Mouse (Mus musculus): ENCODE data around the gene Sac3d1. TPM values are rescaled to one million over a fixed set of nuclear protein-coding genes. Genes with fewer than 3 reads are reported as not detected.
"Not testable (repeated sequence)": the region's sequence is repeated elsewhere in the genome, so short reads cannot be mapped to it uniquely, and the experiment has no call there.

The Sac3d1 gene
- polyA plus RNA-seq, 1 experiment from 2014 or later: 62.6 TPM

DNA sequence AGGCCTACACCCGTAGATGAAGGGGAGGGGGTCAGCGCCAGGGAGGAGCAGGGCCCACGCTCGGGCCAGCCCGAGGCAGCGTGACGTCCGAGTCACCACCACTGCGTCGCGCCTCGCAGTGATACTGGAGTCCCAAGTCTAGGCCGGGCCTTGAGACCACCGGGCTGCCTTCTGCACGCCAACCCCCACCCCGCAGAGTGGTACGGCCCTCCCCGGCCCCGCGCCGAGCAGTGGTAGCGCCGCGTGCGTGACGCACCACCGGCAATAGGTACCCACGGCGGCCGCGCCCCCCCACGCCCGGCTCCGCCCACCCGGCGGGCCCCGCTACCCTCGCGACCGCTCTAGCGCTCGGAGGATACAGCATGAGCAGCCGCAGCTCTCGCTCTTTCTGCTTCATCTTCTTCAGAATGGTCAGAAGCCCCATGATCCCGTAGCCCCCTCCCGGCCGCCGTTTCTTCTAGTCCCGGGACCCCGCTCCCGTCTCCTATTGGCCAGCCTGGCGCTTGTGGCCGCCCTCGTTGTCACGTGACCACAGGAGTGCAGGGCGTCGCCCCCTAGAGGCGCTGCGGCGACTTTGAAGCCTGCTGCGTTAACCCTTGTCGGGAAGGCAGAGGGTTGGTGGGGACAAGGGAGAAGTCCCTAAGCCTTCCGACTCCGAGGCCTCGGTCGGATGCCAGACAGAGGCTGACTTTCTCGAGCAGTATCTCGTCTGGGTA, 22.4 kb upstream of the Sac3d1 start, which contains the start of gene Batf2:
Batf2 (plus strand) TSS at position 306 of the 716 bp plus-strand sequence.
- under 1% methylated on average over 56 of the region's 68 CpGs for WGBS
- Histone ChIP-seq H3K9ac (ENCODE audit: low read depth, low read length) (peak within 1 kb of the TSS; percentile 76), H3K9me3 (ENCODE audit: control insufficient read depth, low read length) (no peaks in the 10 kb centered on the region), H3K4me2 (replicated peaks; ENCODE audit: low read depth, low read length) (peak within 1 kb of the TSS; percentile 82), H3K27ac (ENCODE audit: low read depth, low read length) (peak within 1 kb of the TSS; percentile 96), H3K4me3 (ENCODE audit: low read depth, low read length) (peak within 1 kb of the TSS; percentile 56), H3K36me3 (ENCODE audit: control insufficient read depth, insufficient read depth, low read length) (no peaks in the 10 kb centered on the region), H3K4me1 (replicated peaks; ENCODE audit: control insufficient read depth, insufficient read depth, low read length) (no peaks in the 10 kb centered on the region; the same call in 1 of the 2 replicates), H3K27me3 (ENCODE audit: control insufficient read depth, insufficient read depth, low read length) (no peaks in the 10 kb centered on the region)
- peak; percentile 97 for DNase-seq (ENCODE audit: low spot score)
- ATAC-seq (ENCODE audit: low FRiP score): peak; percentile 95

DNA sequence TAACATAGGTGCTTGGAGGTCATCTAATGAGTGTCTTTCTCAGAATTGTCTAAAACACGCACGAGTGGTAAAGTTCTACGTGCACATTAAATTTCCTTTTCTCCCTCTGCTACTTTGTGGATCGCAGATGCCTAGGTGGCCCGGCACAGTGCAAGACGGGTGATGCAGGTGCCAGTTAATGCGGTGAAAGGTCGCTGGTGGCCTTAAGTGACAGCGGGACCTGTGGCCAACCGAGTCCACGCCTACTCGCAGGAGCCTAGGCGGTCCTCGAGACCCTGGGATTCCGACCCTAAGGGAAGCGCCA, 21.9 kb upstream of the Sac3d1 start:
- H3K9ac ChIP-seq (ENCODE audit: low read depth, low read length): peak overlapping the region; percentile 76
- 11% methylated on average over 16 of the region's 16 CpGs for WGBS
- no peak for ATAC-seq (ENCODE audit: low FRiP score)

GRCm38 (mm10) chr19:6139701-6140100, 21.3 kb upstream of the Sac3d1 start:
- Histone ChIP-seq H3K4me3 (ENCODE audit: low read depth, low read length) (no peak overlapping the region), H3K27me3 (ENCODE audit: control insufficient read depth, insufficient read depth, low read length) (no peaks in the 10 kb centered on the region), H3K9ac (ENCODE audit: low read depth, low read length) (peak overlapping the region; percentile 76; the same call in 1 of the 2 replicates), H3K4me1 (replicated peaks; ENCODE audit: control insufficient read depth, insufficient read depth, low read length) (no peaks in the 10 kb centered on the region; the same call in 1 of the 2 replicates), H3K36me3 (ENCODE audit: control insufficient read depth, insufficient read depth, low read length) (no peaks in the 10 kb centered on the region), H3K9me3 (ENCODE audit: control insufficient read depth, low read length) (no peaks in the 10 kb centered on the region), H3K27ac (ENCODE audit: low read depth, low read length) (no peak overlapping the region), H3K4me2 (replicated peaks; ENCODE audit: low read depth, low read length) (peak overlapping the region; percentile 82)
- DNase-seq (ENCODE audit: low spot score): no peak
- WGBS: 95% methylated on average over 6 of the region's 6 CpGs
- ATAC-seq (ENCODE audit: low FRiP score): no peak

More for the DNA sequence above, 21.9 kb upstream of the Sac3d1 start:
- no peaks in the 10 kb centered on the region for H3K27me3 ChIP-seq (ENCODE audit: control insufficient read depth, insufficient read depth, low read length)
- no peak for DNase-seq (ENCODE audit: low spot score)
- no peaks in the 10 kb centered on the region for H3K9me3 ChIP-seq (ENCODE audit: control insufficient read depth, low read length)
- no peaks in the 10 kb centered on the region; the same call in 1 of the 2 replicates for H3K4me1 ChIP-seq (replicated peaks; ENCODE audit: control insufficient read depth, insufficient read depth, low read length)
- peak overlapping the region; percentile 56 for H3K4me3 ChIP-seq (ENCODE audit: low read depth, low read length)
- no peaks in the 10 kb centered on the region for H3K36me3 ChIP-seq (ENCODE audit: control insufficient read depth, insufficient read depth, low read length)
- peak overlapping the region; percentile 96 for H3K27ac ChIP-seq (ENCODE audit: low read depth, low read length)
- peak overlapping the region; percentile 82 for H3K4me2 ChIP-seq (replicated peaks; ENCODE audit: low read depth, low read length)

GRCm38 (mm10) chr19:6136397-6136796, 17.9 kb upstream of the Sac3d1 start:
- no peak for ATAC-seq (ENCODE audit: low FRiP score)

DNA sequence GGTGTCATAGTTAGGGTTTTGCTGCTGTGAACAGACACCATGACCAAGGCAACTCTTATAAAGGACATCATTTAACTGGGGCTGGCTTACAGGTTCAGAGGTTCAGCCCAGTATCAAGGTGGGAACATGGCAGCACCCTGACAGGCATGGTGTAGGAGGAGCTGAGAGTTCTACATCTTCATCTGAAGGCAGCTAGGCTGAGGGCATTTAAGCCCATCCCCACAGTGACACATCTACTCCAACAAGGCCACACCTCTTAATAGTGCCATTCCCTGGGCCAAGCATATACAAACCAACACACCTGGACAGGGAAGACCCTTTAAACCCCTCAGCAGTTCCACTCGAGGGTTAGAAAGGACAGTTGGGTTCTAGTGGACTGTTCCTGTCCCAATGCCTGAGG, 14.7 kb upstream of the Sac3d1 start:
- H3K4me3 ChIP-seq (ENCODE audit: low read depth, low read length); H3K36me3 ChIP-seq (ENCODE audit: control insufficient read depth, insufficient read depth, low read length); H3K9me3 ChIP-seq (ENCODE audit: control insufficient read depth, low read length); H3K4me1 ChIP-seq (replicated peaks; ENCODE audit: control insufficient read depth, insufficient read depth, low read length); H3K27ac ChIP-seq (ENCODE audit: low read depth, low read length); DNase-seq (ENCODE audit: low spot score); H3K27me3 ChIP-seq (ENCODE audit: control insufficient read depth, insufficient read depth, low read length); H3K4me2 ChIP-seq (replicated peaks; ENCODE audit: low read depth, low read length); ATAC-seq (ENCODE audit: low FRiP score); H3K9ac ChIP-seq (ENCODE audit: low read depth, low read length): not testable (repeated sequence)
- 52% methylated on average over 1 of the region's 1 CpGs for WGBS

More at GRCm38 (mm10) chr19:6136397-6136796, 17.9 kb upstream of the Sac3d1 start:
- no peak overlapping the region for H3K27ac ChIP-seq (ENCODE audit: low read depth, low read length)
- no peak overlapping the region for H3K4me2 ChIP-seq (replicated peaks; ENCODE audit: low read depth, low read length)
- no peaks in the 10 kb centered on the region for H3K9me3 ChIP-seq (ENCODE audit: control insufficient read depth, low read length)
- no peak overlapping the region for H3K4me3 ChIP-seq (ENCODE audit: low read depth, low read length)
- DNase-seq (ENCODE audit: low spot score): no peak
- no peak overlapping the region for H3K9ac ChIP-seq (ENCODE audit: low read depth, low read length)
- 86% methylated on average over 3 of the region's 3 CpGs for WGBS
- no peaks in the 10 kb centered on the region for H3K27me3 ChIP-seq (ENCODE audit: control insufficient read depth, insufficient read depth, low read length)
- H3K4me1 ChIP-seq (replicated peaks; ENCODE audit: control insufficient read depth, insufficient read depth, low read length): no peaks in the 10 kb centered on the region; the same call in 1 of the 2 replicates
- H3K36me3 ChIP-seq (ENCODE audit: control insufficient read depth, insufficient read depth, low read length): no peaks in the 10 kb centered on the region

DNA sequence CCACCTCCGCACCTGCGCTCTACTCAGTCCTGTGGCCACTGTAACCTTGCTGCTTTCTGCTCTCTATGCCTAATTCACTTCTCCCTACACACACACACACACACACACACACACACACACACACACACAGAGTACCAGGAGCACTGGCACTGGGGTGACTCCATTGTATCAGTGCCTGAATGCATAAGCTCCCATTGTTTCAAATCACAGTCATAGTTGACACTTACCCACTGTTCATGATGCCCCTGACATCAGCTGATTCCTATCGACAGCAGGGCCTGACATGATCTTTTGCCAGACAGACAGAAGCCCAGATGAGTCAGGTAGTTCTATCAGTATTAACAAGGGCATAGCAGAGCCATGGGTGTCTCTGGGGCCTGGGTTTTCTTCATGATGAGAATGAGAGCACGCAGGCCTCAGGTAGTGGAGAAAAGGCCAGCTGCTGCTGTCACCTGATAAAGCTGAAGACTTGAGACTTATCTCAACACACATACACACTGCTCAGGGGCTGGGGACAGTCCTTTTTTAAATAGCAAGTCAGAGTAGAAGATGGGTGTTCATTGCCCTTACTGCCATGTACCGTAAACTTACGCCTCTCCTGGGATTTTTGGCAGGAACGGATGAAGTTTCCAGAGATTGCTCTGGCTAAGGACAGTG, 13.8 kb upstream of the Sac3d1 start:
- no peak for ATAC-seq (ENCODE audit: low FRiP score)
- Histone ChIP-seq H3K9ac (ENCODE audit: low read depth, low read length) (no peak overlapping the region), H3K4me3 (ENCODE audit: low read depth, low read length) (no peak overlapping the region)

DNA sequence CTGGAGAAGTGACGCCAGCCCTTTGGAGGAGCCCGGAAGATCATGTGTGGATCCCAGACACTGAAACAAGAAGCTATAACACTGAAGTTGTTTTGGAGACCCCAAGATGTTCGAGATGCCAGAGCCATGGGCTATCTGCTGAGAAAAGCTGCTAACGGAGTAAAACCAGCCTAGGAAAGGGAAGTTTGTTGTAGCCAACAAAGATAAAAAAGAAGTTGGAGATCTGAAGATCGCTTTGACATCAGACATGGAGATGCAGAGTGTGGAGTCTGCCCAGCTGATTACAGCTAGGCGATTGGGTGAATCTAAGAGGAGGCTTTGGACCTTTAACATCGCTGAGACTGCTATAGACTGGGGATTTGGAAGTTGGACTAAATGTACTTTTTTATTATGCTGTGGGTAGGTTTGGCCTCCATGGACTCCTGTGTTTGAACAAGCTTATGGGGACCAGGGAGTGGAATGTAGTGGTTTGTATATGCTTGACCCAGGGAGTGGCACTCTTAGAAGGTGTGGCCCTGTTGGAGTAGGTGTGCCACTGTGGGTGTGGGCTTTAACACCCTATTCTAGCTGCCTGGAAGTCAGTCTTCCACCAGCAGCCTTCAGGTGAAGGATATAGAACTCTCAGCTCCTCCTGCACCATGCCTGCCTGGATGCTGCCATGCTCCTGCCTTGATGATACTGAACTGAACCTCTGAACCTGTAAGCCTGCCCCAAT, 12.1 kb upstream of the Sac3d1 start:
- not testable (repeated sequence) for H3K27ac ChIP-seq (ENCODE audit: low read depth, low read length); ATAC-seq (ENCODE audit: low FRiP score)
- WGBS: 83% methylated on average over 7 of the region's 7 CpGs

More for the DNA sequence above, 13.8 kb upstream of the Sac3d1 start:
- no peaks in the 10 kb centered on the region for H3K9me3 ChIP-seq (ENCODE audit: control insufficient read depth, low read length)
- H3K36me3 ChIP-seq (ENCODE audit: control insufficient read depth, insufficient read depth, low read length): no peaks in the 10 kb centered on the region
- DNase-seq (ENCODE audit: low spot score): no peak
- H3K27ac ChIP-seq (ENCODE audit: low read depth, low read length): no peak overlapping the region
- no peak overlapping the region; the same call in 1 of the 2 replicates for H3K4me2 ChIP-seq (replicated peaks; ENCODE audit: low read depth, low read length)
- 87% methylated on average over 7 of the region's 7 CpGs for WGBS
- H3K27me3 ChIP-seq (ENCODE audit: control insufficient read depth, insufficient read depth, low read length): no peaks in the 10 kb centered on the region
- H3K4me1 ChIP-seq (replicated peaks; ENCODE audit: control insufficient read depth, insufficient read depth, low read length): no peaks in the 10 kb centered on the region

GRCm38 (mm10) chr19:6127760-6128341, 9.4 kb upstream of the Sac3d1 start, which contains the start of gene Snx15:
Gene Snx15 (minus strand): TSS chr19:6128304.
- Histone ChIP-seq H3K4me1 (replicated peaks; ENCODE audit: control insufficient read depth, insufficient read depth, low read length) (no peaks in the 10 kb centered on the region), H3K36me3 (ENCODE audit: control insufficient read depth, insufficient read depth, low read length) (no peaks in the 10 kb centered on the region), H3K27ac (ENCODE audit: low read depth, low read length) (peak within 1 kb of the TSS; percentile 74; the same call in 1 of the 2 replicates), H3K4me2 (replicated peaks; ENCODE audit: low read depth, low read length) (peak within 1 kb of the TSS; percentile 47), H3K27me3 (ENCODE audit: control insufficient read depth, insufficient read depth, low read length) (no peaks in the 10 kb centered on the region), H3K9ac (ENCODE audit: low read depth, low read length) (peak within 1 kb of the TSS; percentile 61), H3K9me3 (ENCODE audit: control insufficient read depth, low read length) (no peaks in the 10 kb centered on the region), H3K4me3 (ENCODE audit: low read depth, low read length) (peak within 1 kb of the TSS; percentile 45)
- under 1% methylated on average over 32 of the region's 32 CpGs for WGBS
- ATAC-seq (ENCODE audit: low FRiP score) (peak; percentile 92), DNase-seq (ENCODE audit: low spot score) (peak; percentile 92)

More for the DNA sequence above, 12.1 kb upstream of the Sac3d1 start:
- not testable (repeated sequence) for H3K27me3 ChIP-seq (ENCODE audit: control insufficient read depth, insufficient read depth, low read length); H3K36me3 ChIP-seq (ENCODE audit: control insufficient read depth, insufficient read depth, low read length); H3K9me3 ChIP-seq (ENCODE audit: control insufficient read depth, low read length); H3K9ac ChIP-seq (ENCODE audit: low read depth, low read length); H3K4me1 ChIP-seq (replicated peaks; ENCODE audit: control insufficient read depth, insufficient read depth, low read length); H3K4me2 ChIP-seq (replicated peaks; ENCODE audit: low read depth, low read length); H3K4me3 ChIP-seq (ENCODE audit: low read depth, low read length); DNase-seq (ENCODE audit: low spot score)

Data from hindbrain, embryonic 11.5 days (tissue).